Mouse (Mus musculus) mouse trophoblast stem cell (cell line): ENCODE measurements around the gene Hs2st1.

ENCODE experiments used
- in situ Hi-C, 2 experiments: fragments of 300-500 bp; cut with MseI, MboI; formaldehyde crosslinking; loops; 2 replicates in 1 of 2; 3 replicates in 1 of 2; pipeline ENCODE4 v1.15.1; 2025

Gene Hs2st1

DNA sequence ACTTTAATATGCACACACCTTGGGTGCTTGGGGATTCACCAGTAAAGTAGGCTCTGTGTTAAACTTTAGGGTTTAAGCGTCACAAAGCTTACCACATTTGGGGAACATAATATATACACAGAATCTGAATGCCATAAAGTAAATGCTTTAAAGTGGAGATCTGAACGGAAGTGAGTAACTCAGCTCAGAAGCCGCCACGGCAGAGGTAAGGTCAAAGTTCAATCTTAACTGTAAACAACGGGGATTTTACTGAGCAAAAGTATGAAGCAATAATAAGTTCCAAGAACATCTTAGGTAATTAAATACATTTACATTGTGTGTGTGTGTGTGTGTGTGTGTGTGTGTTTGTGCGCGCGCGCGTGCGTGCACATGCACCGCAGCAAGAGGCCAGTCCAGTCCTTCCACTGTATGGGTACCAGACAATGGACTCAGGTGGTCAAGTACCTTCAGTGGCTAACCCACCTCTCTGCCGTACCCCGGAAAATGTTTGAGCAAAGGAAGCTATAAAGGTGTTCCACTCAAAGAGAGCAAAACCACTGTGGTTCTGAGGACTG, 123.8 kb downstream of the Hs2st1 start:
- in situ Hi-C loops: no loop called here

DNA sequence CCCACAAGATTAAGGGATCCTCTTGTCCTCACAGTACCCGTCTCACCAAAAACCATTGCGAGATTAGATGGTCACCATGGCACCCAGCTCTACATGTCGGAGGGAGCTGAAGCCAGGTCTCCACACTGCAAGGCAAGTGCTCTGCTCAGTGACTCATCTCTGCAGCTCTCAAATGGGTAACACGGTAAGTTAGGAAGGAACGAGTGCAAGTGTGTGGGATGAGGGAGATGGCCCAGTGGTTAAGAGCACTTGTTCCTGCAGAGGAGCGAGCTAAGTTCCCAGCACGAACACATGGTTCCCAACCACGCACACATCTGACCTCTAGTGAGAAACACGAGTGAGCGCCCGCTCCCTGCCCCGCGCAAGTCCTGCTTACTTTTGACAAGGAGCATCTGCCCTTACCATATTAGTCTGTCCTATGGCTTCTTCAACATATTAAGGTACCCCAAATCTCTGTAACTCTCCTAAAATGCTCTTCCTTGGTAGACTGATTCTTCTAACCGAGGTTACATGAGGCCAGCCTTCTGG, 132.0 kb downstream of the Hs2st1 start:
- in situ Hi-C loops: no loop called here

DNA sequence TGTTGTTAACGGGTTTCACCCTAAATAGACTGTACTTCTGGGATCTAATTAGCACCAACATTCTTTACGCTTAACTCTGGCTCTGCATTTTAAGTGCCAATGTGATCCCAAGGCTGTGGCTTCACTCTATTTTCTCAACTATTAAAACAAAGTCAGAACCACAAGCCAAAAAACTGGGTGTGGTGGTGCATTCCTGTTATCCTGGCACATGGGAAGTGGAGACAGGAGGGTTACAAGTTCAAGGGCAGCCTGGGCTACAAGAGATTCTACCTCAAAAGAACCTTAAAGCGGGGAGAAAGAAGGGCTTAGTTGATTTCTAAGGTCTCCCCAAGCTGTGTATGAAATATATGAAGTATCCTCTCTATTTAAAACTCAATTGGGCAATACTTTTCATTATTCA, 133.9 kb downstream of the Hs2st1 start:
- in situ Hi-C loops: no loop called here

DNA sequence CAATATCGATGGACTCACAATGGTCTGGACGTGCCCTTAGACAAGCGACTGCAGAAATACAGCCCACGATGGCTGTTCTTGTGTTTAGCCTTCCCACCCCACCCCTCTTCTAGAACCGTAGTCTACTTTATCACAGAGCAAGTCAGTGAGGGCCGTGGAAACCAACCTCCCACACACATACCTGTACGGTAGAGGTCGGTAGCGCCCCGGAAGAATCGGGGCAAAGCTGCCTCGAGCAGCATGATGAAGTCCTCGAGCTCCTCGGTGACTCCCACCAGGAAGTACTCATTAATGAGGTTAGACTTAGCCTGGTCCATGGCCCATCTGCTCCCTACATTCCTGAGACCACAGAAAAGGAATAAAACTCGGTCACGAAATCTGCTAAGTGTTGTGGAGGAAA, 134.7 kb downstream of the Hs2st1 start:
- in situ Hi-C loops: no loop called here

DNA sequence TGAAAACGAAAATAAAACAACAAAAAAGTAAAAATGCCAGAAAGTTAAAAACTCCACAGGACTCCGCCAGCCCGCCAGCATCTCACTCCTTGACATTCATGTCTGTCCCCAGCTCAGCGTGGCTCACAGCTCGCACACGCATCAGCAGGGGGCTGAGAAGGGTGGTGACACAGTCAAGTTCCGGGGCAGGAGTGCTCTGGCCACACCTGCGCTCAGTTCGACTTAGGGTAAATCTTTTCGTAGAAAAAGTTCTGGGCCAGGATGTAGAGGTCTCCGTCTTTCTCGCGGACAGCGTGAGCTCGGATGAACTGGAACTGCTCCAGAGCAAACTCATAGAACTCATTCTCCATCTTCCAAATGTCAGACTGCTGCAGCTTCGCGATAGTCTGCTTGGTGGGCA, 135.7 kb downstream of the Hs2st1 start:
- in situ Hi-C loops: no loop called here

DNA sequence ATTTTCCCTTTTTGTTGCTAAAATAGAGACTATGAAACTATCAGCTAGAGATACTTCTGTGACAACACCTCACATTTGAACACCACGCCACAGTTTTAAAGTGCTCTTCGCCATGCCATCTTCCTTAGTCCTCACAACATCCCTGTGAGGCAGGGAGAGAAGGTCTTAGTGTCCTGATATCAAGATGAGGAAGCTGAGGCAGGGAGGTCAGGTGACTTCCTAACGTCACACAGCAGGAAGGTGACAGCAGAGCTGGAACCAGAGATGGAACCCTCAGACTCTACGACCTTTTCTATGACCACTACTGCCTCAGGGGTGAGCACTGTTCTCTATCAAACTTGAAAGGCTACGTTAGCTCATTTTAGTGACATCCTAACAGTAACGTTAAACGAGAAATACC, 136.9 kb downstream of the Hs2st1 start:
- in situ Hi-C loops: no loop called here

DNA sequence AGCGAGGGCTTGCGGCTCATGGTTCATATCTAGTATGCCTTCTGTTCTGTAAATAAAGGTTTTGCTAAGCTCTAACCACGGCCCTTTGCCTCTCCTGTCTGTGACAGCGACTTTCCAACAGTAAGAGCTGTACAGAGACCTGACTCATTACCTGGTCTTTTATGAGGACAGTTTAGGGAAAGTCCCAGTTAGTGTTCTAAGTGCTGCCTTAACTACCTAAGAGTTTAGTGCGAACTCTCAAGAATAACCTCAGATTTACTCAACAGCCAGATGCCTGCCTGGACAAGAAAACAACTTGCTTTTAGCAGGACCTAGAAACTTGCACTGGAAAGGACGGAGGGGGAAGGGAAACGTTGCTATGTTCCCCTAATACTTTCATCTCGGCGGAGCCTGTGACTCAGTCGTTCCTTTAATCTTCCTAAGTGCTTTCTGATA, 137.8 kb downstream of the Hs2st1 start:
- in situ Hi-C loops: no loop called here

DNA sequence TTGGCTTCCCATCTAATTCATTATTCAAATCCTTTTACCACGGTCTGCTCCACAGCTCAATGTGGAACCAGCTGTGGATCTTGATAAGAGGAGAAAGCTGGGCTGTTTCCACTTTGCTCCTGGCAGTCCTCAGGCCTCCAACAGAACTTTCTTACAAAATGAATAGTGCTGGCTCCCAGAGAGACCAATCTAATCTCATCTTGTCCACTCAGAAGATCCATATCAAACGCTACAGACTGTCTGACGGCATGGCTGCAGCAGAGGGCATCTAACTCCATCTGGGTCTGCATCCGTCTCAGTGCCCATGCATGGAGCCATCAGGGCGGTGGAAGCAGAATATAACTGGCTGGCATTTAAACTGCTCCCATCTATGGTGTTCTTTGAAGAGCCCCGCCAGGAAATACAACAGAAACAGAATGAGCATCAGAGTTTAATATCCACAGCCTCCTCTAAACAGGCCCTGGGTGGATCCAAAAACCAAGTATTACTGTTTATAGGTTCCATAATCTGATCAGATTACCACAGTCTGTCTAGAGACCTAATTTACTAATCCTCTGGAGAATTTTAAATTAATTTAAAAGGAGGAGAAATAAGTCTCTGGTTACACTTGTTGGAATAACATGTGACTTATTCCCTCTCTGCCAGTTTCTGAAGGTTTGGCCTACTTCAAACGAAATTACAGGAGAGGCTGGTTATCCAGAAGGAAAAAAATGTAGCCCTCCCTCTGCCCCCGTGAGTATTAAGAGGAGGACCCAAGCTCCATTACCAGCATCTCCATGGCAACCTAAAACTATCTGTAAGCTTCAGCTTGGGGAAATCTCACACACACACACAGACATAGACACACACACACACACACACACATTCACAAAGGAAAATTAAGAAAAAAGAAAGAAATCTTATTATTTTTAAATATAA, 141.2 kb downstream of the Hs2st1 start:
- in situ Hi-C loops: no loop called here

DNA sequence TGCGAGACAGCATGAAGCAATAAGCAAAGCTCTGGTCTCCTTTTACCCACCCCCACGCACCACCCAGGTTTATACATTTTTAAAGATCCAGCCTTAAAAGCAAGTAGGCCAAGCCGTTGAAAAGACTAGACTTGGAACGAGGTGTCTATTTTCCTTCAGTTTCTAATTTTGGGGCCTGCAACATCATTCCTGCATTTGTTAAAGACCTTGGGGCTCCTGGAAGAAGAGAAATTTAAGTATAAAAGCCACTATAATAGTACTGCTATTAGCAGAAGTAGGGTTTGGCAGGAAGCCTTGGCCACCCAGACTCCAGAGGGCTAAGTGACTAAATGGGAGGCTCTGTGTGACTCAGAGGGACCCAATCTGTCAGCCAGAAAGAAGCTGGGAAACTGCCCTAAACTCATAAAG, 144.9 kb downstream of the Hs2st1 start:
- in situ Hi-C loops: no loop called here

DNA sequence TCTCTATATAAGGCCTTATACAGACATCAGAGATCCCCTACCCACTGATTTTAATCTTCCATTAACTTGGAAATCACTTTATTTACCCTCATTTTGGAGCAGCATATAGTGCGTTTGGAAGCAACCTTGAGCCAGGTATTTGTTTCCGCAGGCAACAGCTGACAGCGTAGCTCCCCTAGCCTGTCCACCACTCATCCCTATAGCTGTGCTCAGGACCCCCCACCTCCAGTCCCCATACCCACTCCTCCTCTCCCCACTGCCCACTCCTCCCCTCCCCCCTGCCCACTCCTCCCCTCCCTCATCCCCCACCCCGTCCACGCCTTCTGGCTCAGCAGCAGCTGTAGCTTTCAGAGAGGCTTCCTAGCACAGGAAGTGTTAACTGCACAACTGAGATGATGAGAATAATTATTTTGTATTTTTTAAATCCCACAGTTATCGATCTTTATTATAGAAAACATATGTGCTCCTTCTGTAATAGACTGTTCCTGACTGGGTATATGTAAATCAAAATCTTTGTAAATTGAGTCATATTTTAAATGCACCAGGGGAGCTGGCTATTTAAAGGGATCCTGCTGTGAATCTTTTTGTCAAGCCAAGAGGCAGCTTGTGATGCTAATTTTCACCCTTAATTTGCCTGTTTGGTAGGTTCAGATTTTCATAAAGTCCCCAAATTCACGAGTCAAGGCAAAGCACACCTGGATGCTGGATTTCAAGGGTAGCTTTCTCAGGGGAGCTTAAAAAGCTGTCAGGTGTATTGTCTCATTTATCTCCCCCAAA, 148.4 kb downstream of the Hs2st1 start:
- in situ Hi-C loops: no loop called here

DNA sequence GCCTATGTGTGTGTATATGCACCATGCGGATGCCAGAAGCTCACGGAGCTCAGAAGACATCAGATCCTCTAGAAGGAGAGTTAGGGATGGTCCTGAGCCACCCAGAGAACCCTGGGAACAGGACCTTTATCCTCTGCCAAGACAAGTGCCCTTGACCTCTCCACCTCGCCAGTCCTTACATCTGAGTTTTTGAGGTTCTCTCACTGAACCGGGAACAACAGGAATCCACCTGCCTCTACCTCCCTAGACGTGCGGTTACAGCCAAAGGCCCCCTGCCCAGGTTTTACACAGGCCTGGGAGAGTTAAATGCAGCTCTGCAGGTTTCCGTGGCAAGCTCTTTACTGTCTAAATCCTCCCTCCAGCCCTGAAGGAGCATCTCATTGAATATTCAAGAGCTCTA, 156.2 kb downstream of the Hs2st1 start:
- in situ Hi-C loops: no loop called here

DNA sequence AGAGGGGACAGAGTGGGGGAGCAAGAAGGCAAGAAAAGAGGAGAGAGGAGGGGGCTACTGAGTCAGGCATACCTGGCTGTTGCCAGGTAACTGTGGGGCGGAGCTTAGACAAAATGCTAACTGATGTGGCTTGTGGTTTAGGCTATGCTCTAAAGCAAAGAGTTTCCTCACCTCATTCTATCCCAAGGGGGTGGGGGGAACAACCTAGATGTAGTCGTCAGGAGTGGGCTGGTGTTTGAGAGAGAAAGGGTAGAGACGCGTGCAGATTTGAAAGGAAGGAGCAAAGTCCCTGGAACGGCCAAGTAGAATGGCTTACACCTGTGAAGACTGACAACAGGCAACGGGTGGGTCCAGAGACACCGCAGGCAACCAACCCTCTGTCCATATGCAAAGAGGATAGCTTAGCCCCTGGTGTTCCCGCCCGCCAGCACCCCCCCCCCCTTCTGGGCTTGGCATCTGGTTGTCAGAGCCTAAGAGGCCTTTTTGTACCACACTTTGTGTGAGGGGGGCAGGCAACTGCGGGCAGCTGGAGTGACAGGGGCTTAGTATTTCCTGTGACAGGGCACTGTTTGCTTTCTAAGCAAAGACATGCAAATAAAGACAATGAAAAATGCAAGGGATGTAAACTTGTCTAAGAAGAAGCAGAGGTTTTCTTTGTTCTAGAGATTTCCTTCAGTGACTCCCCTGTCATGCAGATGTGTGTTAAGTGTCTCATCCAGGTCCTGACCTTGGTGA, 157.3 kb downstream of the Hs2st1 start:
- in situ Hi-C loops: no loop called here

DNA sequence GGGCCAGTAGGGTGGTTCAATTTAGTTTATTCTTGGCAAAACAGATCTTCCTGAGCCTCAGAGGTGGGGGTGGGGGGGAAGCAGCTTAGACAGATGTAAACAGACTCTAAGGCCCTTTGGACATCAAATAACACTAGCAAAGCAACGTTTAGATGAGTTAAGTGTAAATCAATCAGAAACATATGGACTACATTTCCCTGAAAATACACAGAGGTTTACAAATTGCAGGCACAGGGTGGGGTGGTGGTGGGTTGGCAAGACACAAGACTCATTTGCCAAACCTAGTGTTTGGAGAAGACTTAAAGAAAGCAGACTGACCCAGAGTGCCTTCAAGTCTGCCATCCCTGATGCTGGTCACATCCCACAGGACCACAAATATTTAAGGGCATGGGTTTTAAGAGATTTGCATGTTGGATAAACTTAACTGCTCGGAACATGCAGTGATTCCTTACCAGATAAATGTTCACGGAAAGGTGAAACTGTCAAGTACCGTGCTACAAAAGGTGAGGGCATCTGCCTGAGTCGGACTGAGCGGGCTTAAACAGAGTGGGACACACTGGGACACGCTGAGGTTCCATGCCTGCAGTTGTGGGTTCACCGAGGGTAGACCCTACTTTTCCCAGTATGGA, 158.2 kb downstream of the Hs2st1 start:
- in situ Hi-C loops: no loop called here

DNA sequence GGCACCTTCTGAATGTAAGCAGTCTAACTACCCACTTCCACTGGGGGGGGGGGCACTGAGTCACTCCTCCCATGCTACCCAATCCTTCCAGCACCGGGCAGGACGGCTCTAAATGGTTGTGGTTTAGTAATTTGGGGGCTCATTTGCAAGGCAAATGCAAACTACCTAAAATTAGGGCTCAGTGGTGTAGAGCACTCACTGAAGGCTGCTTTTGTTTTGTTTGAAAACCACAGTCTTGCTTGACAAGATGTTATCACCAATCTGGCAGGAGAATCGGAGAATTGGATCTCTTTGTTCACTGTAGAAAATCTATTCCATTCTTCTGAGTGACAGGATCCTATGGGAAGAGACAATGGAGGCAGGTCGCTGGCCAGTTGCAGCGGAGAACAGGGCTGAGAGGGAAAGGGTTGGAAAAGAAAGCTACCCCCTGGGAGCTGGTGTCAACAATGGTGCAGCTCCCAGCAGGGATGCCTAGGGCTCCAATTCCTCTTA, 158.9 kb downstream of the Hs2st1 start:
- in situ Hi-C loops: no loop called here

DNA sequence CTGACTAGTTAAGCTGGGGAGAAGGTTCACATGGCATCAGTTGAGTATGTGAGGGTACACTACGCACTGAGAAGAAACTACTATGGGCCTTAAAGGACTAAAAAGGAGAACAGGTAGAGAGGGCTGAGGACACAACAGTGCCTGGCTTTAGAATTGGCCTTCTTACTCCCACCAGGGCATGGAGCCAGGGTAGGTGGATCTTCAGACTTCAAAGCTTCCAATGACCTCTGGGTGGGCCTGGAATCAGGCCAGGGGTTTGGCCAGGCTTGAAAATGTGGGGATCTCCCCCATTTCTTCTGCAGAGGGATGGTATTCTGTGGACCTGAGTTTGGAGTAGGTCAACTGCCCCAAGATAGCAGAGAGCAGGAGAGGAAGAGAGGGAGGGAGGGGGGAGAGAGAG, 161.0 kb downstream of the Hs2st1 start:
- in situ Hi-C loops: no loop called here

DNA sequence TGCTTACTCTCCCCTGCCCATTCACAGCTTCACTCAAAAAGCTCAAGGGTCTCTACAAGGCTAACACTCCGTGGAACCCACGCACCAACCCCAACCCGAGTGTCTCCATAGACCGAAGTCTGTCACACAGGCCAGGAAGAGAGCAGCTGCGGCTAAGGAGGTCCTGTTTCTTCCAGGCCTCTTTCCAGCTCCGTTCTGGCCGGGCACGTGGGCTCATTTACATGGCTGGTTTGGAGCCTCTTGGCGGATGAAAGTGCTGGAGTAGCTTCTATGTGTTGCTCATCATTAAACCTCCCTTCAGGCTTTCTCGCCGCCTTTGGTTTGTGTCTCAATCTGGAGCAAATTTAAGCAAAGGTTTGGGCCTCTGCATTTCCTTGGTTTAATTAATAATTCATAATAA, 164.7 kb downstream of the Hs2st1 start:
- in situ Hi-C loops: no loop called here

DNA sequence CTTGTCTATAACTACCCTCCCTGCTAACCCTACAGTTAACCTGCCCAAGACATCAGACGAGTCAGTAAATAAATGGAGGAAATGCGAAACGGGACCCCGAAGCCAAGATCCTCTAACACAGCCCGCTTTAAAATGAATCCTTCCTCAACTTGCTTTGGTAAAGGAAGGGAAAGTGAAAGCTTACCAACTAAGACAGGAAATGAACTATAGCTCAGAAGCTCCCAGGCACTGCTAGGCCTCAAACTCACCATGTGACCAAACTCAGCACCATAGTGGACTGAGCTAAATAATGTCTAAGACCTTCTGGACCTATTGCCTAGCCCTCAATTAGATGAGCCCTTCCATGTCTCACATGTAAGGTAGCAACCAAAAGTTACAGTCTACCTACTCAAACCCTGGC, 168.7 kb downstream of the Hs2st1 start:
- in situ Hi-C loops: no loop called here

DNA sequence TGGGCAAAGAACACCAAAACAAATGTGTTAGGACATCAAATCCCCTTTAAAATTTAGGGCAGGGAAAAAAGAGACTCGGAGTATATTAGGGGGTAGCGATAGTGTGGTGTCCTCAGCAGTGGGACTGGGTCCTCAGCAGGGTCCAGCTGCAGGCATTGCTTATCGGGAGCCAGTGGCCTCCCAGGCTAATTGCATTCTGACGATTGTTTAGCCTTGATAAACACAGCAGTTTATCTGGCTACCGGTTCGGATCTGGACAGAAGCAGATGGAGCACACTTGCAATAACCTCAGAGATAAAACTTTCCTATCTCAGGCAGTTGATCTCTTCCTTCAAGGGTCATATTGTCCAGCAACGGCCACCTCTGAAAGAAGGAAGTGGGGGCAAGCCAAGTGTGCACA, 169.1 kb downstream of the Hs2st1 start:
- in situ Hi-C loops: no loop called here

DNA sequence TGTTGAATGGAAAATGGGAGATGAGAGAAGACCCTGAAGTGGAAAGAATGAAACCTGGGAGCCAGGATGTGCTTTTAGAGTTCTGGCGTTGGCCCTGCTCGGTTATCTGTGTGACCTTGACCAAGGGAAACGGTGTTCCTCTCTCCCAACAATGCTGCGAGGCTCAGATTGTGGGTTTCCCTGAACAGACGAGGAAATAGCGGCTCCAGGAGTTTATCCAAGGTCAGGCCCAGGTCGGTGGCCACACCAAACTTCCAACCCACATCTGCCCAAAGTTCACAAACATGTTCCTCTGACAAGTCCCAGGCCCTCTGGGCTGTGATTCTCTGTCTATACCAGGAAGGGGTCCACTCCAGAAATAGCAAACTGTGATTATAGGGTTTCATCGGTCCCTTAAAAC, 169.6 kb downstream of the Hs2st1 start:
- in situ Hi-C loops: no loop called here

DNA sequence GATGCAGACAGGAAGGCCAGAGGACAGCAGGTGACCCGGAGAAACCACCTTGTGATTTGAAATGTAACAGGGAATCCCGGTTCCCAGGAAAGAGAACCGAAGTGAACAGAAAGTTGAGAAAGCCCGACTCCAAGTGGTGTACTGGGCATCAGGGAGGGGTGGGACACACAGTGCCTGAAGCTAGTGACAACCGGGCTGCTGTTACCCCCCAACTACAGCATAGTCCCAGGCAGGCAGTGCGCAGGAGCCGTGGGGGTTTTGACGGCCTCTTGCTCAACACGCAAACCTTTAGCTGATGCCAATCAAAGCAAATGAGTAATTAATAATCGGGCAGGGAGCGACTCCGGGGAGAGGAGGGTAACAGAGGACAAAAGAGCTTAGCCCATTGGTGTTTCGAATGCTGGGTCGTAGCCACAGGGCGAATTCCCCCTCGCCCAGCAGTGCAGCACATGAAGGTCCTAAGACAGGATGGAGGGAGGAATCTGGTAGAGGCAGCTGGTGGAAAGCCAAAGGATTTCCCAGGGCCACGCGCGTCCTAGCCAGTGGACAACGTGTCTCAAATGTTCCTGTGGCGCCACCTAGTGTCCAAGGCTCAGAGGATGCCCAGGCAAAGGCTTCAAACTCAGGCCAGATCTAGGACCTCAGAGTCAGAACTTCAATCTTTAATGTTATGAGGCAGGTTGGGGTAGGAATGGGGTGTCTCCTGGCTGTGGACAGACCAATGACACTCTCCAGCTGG, 170.5 kb downstream of the Hs2st1 start:
- in situ Hi-C loops: no loop called here
